Mouse (Mus musculus) G1E (cell line): Measurements from ENCODE around the gene Dhx16.

Experiments
- CTCF ChIP-seq: IDR thresholded peaks from 2 replicates; pipeline ENCODE4 v1.5.1; 2012; ENCODE audit warnings: low read depth, low read length, inconsistent platforms, mixed read lengths
- GATA1 ChIP-seq: IDR thresholded peaks from 2 replicates; pipeline ENCODE4 v1.6.1; 2012; ENCODE audit warnings: borderline replicate concordance, low read length, inconsistent platforms, mixed read lengths
- GATA2 ChIP-seq: IDR thresholded peaks from 2 replicates; pipeline ENCODE4 v1.6.1; 2012; ENCODE audit warnings: low read depth, low read length, inconsistent platforms, borderline replicate concordance
- POLR2AphosphoS5 ChIP-seq: IDR thresholded peaks from 2 replicates; pipeline ENCODE4 v1.6.1; 2012; ENCODE audit warnings: low read depth, low read length, inconsistent platforms; ENCODE audit not compliant: insufficient replicate concordance
- TAL1 ChIP-seq: conservative IDR thresholded peaks from 2 replicates; pipeline ENCODE4 v1.6.1; 2012; ENCODE audit warnings: low read depth, low read length, inconsistent platforms, mixed read lengths

- no peak for TF ChIP-seq CTCF
- TF ChIP-seq GATA1 = no peak
- no peak for TF ChIP-seq POLR2AphosphoS5
- no peak for TF ChIP-seq GATA2
- TF ChIP-seq TAL1 = no peak
Observed at GRCm38 (mm10) chr17:35869346-35870067, 10.1 kb upstream of the Dhx16 start.
